Mouse (Mus musculus) midbrain, embryonic 12.5 days (tissue): ENCODE data around the gene Olfr545. TPM values are rescaled to one million over a fixed set of nuclear protein-coding genes. Genes with fewer than 3 reads are reported as not detected.

Experiments used
- polyA plus RNA-seq: library from polyadenylated mRNA; unstranded; fragments of >200 nt; fragmentation: Nextera tagmentation; extraction: Ambion mirVana; gene quantifications from 2 replicates; pipeline ENCODE4 v1.2.1, GENCODE M21; 2016

Gene Olfr545
- polyA plus RNA-seq, 1 experiment from 2014 or later: 0.11 TPM

Other genes starting within 250 kb of the Olfr545 start
- 21.6 and 27.0 TPM in 2 replicates for gene Rhog, start 243.5 kb downstream of the Olfr545 start, polyA plus RNA-seq
- 14.7 and 16.2 TPM in 2 replicates for gene Stim1, start 231.8 kb downstream of the Olfr545 start, polyA plus RNA-seq
- 166 and 169 TPM in 2 replicates for gene Rrm1, start 57.9 kb downstream of the Olfr545 start, polyA plus RNA-seq
- 0.46 and 0.80 TPM in 2 replicates for gene Olfr543, start 17.9 kb downstream of the Olfr545 start, polyA plus RNA-seq
- 0.20 and 0.24 TPM in 2 replicates for gene Olfr544, start 11.3 kb downstream of the Olfr545 start, polyA plus RNA-seq
- not detected in 2 replicates for gene Olfr547, start 35.2 kb upstream of the Olfr545 start, polyA plus RNA-seq
- gene Olfr548-ps1, start 41.3 kb upstream of the Olfr545 start, polyA plus RNA-seq: not detected in 2 replicates
- gene Olfr549, start 50.3 kb upstream of the Olfr545 start, polyA plus RNA-seq: not detected in 2 replicates
- 0.26 and 0.94 TPM in 2 replicates for gene Trim21, start 65.9 kb upstream of the Olfr545 start, polyA plus RNA-seq
- not detected in 2 replicates for gene Olfr550, start 71.9 kb upstream of the Olfr545 start, polyA plus RNA-seq
- not detected in 2 replicates for gene Olfr551, start 92.3 kb upstream of the Olfr545 start, polyA plus RNA-seq
- gene Olfr552, start 98.2 kb upstream of the Olfr545 start, polyA plus RNA-seq: not detected in 2 replicates
- not detected in 2 replicates for gene Olfr553, start 118.6 kb upstream of the Olfr545 start, polyA plus RNA-seq
- not detected in 2 replicates for gene Olfr554, start 138.9 kb upstream of the Olfr545 start, polyA plus RNA-seq
- gene Olfr555, start 159.2 kb upstream of the Olfr545 start, polyA plus RNA-seq: not detected in 2 replicates
- not detected in 2 replicates for gene Olfr556, start 165.3 kb upstream of the Olfr545 start, polyA plus RNA-seq
- gene Trim68, start 187.8 kb upstream of the Olfr545 start, polyA plus RNA-seq: 9.5 and 9.6 TPM in 2 replicates
- gene Olfr557, start 196.3 kb upstream of the Olfr545 start, polyA plus RNA-seq: not detected in 2 replicates
- not detected in 2 replicates for gene Olfr558, start 202.6 kb upstream of the Olfr545 start, polyA plus RNA-seq
- gene Olfr33, start 219.5 kb upstream of the Olfr545 start, polyA plus RNA-seq: not detected in 2 replicates
- not detected in 2 replicates for gene Olfr559, start 227.9 kb upstream of the Olfr545 start, polyA plus RNA-seq